Mouse (Mus musculus) thymus, adult 2 months (tissue): Measurements from ENCODE around the gene Gm1113.

ENCODE experiments used
- CTCF ChIP-seq: fragments of 200-500 bp; IDR thresholded peaks from 2 replicates; pipeline ENCODE4 v1.5.1; 2012; ENCODE audit warnings: mild to moderate bottlenecking, control low read depth, low read length, moderate library complexity, borderline replicate concordance; ENCODE audit not compliant: control insufficient read depth, poor library complexity, insufficient read depth; ENCODE audit errors: extremely low read depth
- POLR2A ChIP-seq: fragments of 200-500 bp; IDR thresholded peaks from 2 replicates; pipeline ENCODE4 v1.6.1; 2012; ENCODE audit warnings: mild to moderate bottlenecking, low read length, control low read depth, moderate library complexity; ENCODE audit not compliant: control insufficient read depth, poor library complexity, insufficient read depth; ENCODE audit errors: extremely low read depth

DNA sequence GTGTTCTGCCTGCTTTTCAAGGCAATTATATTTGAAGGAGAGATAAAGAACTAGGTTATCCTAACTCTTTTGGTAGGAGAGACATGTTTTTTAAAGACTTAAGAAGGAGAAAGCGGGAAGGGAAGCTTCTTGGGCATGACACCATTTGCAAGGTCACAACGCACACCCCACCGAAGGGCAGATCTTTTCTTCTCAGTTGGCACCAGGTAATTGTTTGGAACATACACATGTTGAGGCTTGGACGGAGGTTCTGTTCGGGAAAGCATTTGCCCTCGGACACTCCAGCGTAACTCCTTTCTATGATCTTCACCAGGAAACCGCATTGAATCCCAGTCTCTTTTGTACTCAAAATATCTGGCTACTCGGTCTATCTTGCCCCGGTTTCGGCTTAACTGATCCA lies 43.0 kb upstream of the Gm1113 start:
- no peak for TF ChIP-seq POLR2A
- no peak for TF ChIP-seq CTCF
